Mouse (Mus musculus) spleen, adult 12 weeks (tissue): ENCODE measurements around the gene Krtap2-4.
"Not testable (repeated sequence)": the region's sequence is repeated elsewhere in the genome, so short reads cannot be mapped to it uniquely, and the experiment has no call there.

ENCODE experiments used
- DNase-seq: peaks from one replicate; pipeline ENCODE4 v3.0.0; 2022; ENCODE audit warnings: low spot score

The Krtap2-4 gene

GRCm38 (mm10) chr11:99614796-99615363 is at the start of gene Krtap2-4:
TSS of gene Krtap2-4 (minus strand) at chr11:99614846.
- DNase-seq: no peak

GRCm38 (mm10) chr11:99662802-99663201 is 48.2 kb upstream of the Krtap2-4 start:
- no peak for DNase-seq

- no peak for DNase-seq
These were observed 44.6 kb upstream of the Krtap2-4 start for GRCm38 (mm10) chr11:99659256-99659655.

- DNase-seq: not testable (repeated sequence)
These were observed 43.9 kb upstream of the Krtap2-4 start, which contains the start of gene Gm11563 for GRCm38 (mm10) chr11:99658467-99659010. TSS of gene Gm11563 (minus strand) at chr11:99658960.

GRCm38 (mm10) chr11:99657051-99657450 is 42.4 kb upstream of the Krtap2-4 start:
- DNase-seq: no peak

GRCm38 (mm10) chr11:99650136-99650535 is 35.5 kb upstream of the Krtap2-4 start, which contains the start of gene Gm11555:
TSS of gene Gm11555 (minus strand) at chr11:99650236.
- DNase-seq: no peak

- no peak for DNase-seq
These were observed 31.8 kb upstream of the Krtap2-4 start for GRCm38 (mm10) chr11:99646444-99646843.

GRCm38 (mm10) chr11:99644351-99644750 is 29.7 kb upstream of the Krtap2-4 start:
- DNase-seq: no peak

- DNase-seq: not testable (repeated sequence)
These were observed 29.0 kb upstream of the Krtap2-4 start, which contains the start of gene Krtap4-7 for GRCm38 (mm10) chr11:99643635-99644139. TSS of gene Krtap4-7 (minus strand) at chr11:99644089.

- DNase-seq: no peak
These were observed 26.3 kb upstream of the Krtap2-4 start for GRCm38 (mm10) chr11:99640926-99641325.

GRCm38 (mm10) chr11:99637086-99637485 is 22.4 kb upstream of the Krtap2-4 start:
- no peak for DNase-seq

- DNase-seq: no peak
These were observed 20.0 kb upstream of the Krtap2-4 start, which contains the start of gene Krtap4-2 for GRCm38 (mm10) chr11:99634653-99635134. TSS of gene Krtap4-2 (minus strand) at chr11:99635084.

- no peak for DNase-seq
These were observed 18.6 kb upstream of the Krtap2-4 start for GRCm38 (mm10) chr11:99633293-99633692.

- DNase-seq: no peak
These were observed 16.2 kb upstream of the Krtap2-4 start for GRCm38 (mm10) chr11:99630890-99631289.

- no peak for DNase-seq
These were observed 13.5 kb upstream of the Krtap2-4 start, which contains the start of gene Krtap4-1 for GRCm38 (mm10) chr11:99628138-99628537. TSS of gene Krtap4-1 (minus strand) at chr11:99628238.

- DNase-seq: no peak
These were observed 5.7 kb upstream of the Krtap2-4 start, which contains the start of gene Gm11562 for GRCm38 (mm10) chr11:99620335-99620734. TSS of gene Gm11562 (minus strand) at chr11:99620435.

GRCm38 (mm10) chr11:99610089-99610488 is 4.6 kb downstream of the Krtap2-4 start, which contains the start of gene Gm11937:
TSS of gene Gm11937 (minus strand) at chr11:99610189.
- DNase-seq: not testable (repeated sequence)

- DNase-seq: no peak
These were observed 5.5 kb downstream of the Krtap2-4 start for GRCm38 (mm10) chr11:99609126-99609525.

- DNase-seq: not testable (repeated sequence)
These were observed 11.4 kb downstream of the Krtap2-4 start, which contains the start of gene Gm11938 for GRCm38 (mm10) chr11:99603208-99603607. TSS of gene Gm11938 (minus strand) at chr11:99603308.

- DNase-seq: not testable (repeated sequence)
These were observed 16.9 kb downstream of the Krtap2-4 start, which contains the start of gene Krtap9-3 for GRCm38 (mm10) chr11:99597742-99598141. TSS of gene Krtap9-3 (minus strand) at chr11:99598105.

GRCm38 (mm10) chr11:99590981-99591380 is 23.7 kb downstream of the Krtap2-4 start, which contains the start of gene Krtap1-3:
TSS of gene Krtap1-3 (minus strand) at chr11:99591339.
- DNase-seq: no peak

- no peak for DNase-seq
These were observed 29.6 kb downstream of the Krtap2-4 start for GRCm38 (mm10) chr11:99585096-99585495.
